Mouse (Mus musculus): Measurements from ENCODE around the gene Asah2. TPM values are rescaled to one million over a fixed set of nuclear protein-coding genes. Genes with fewer than 3 reads are reported as not detected.
"Not testable (repeated sequence)": the region's sequence is repeated elsewhere in the genome, so short reads cannot be mapped to it uniquely, and the experiment has no call there.

The Asah2 gene
- polyA plus RNA-seq, 1 experiment from 2014 or later: 1.6 TPM

DNA sequence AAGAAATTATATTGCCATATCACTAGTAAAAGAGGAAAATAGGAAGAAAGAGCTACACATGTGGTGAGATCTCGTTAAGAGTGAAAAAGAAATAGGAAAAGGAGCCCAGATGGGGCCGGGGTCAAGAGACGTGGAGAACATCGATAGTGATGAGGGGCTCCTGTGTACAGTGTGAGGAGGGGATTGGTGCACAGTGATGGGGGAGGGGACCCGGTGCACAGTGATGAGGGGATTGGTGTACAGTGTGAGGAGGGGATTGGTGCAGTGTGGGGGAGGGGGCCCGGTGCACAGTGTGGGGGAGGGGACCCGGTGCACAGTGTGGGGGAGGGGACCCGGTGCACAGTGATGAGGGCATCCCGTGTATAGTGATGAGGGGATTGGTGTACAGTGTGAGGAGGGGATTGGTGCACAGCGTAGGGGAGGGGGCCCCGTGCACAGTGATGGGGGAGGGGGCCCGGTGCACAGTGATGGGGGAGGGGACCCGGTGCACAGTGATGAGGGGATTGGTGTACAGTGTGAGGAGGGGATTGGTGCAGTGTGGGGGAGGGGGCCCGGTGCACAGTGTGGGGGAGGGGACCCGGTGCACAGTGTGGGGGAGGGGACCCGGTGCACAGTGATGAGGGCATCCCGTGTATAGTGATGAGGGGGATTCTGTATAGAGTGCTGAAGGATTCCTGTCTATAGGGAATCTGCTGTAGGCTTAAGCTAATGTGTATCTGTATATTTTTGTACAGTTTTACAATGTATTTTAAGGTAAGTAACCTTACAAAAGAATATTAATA is 23.9 kb upstream of the Asah2 start:
- H3K9me3 ChIP-seq (ENCODE audit: control insufficient read depth, low read length); H3K4me1 ChIP-seq (ENCODE audit: control insufficient read depth, insufficient read depth, low read length); H3K27me3 ChIP-seq (ENCODE audit: control insufficient read depth, insufficient read depth, low read length); H3K4me3 ChIP-seq (ENCODE audit: low read length); H3K9ac ChIP-seq (ENCODE audit: low read depth, low read length); H3K4me2 ChIP-seq (replicated peaks; ENCODE audit: low read depth, low read length); H3K27ac ChIP-seq (ENCODE audit: low read depth, low read length); H3K36me3 ChIP-seq (ENCODE audit: control insufficient read depth, insufficient read depth, low read length): not testable (repeated sequence)
- 91% methylated on average over 13 of the region's 17 CpGs for WGBS
- 0 out of 2 replicates have a peak, but pooled peaks have one; percentile 24 for ATAC-seq (ENCODE audit: low FRiP score, low TSS enrichment)

DNA sequence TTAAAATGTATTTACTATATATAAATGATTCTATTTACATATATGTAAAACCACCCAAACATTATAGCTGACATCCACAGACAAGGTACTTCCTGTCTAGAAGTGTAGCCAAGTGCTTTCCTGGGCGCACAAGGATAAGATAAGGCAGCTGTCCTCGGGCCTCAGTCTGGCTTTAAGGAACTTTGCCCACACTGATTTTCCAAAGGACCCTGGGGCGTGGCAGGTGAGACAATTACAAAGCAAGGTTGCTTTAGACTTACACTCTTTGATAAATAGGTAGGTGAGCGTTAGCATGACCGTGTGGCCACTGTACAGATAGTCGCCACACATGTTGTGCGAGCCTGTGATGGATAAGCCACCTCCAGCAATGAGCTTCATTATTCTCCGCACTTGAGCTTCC is 21.3 kb upstream of the Asah2 start:
- no peak overlapping the region for H3K4me2 ChIP-seq (replicated peaks; ENCODE audit: low read depth, low read length)
- peaks cover 7% of the 10 kb centered on the region; the same call in 1 of the 2 replicates for H3K36me3 ChIP-seq (ENCODE audit: control insufficient read depth, insufficient read depth, low read length)
- no peak overlapping the region for H3K27ac ChIP-seq (ENCODE audit: low read depth, low read length)
- WGBS: 93% methylated on average over 8 of the region's 8 CpGs
- no peak overlapping the region for H3K9ac ChIP-seq (ENCODE audit: low read depth, low read length)
- no peak overlapping the region for H3K4me3 ChIP-seq (ENCODE audit: low read length)
- H3K9me3 ChIP-seq (ENCODE audit: control insufficient read depth, low read length): no peaks in the 10 kb centered on the region
- ATAC-seq (ENCODE audit: low FRiP score, low TSS enrichment): no peak
- no peaks in the 10 kb centered on the region for H3K27me3 ChIP-seq (ENCODE audit: control insufficient read depth, insufficient read depth, low read length)
- H3K4me1 ChIP-seq (ENCODE audit: control insufficient read depth, insufficient read depth, low read length): no peaks in the 10 kb centered on the region

DNA sequence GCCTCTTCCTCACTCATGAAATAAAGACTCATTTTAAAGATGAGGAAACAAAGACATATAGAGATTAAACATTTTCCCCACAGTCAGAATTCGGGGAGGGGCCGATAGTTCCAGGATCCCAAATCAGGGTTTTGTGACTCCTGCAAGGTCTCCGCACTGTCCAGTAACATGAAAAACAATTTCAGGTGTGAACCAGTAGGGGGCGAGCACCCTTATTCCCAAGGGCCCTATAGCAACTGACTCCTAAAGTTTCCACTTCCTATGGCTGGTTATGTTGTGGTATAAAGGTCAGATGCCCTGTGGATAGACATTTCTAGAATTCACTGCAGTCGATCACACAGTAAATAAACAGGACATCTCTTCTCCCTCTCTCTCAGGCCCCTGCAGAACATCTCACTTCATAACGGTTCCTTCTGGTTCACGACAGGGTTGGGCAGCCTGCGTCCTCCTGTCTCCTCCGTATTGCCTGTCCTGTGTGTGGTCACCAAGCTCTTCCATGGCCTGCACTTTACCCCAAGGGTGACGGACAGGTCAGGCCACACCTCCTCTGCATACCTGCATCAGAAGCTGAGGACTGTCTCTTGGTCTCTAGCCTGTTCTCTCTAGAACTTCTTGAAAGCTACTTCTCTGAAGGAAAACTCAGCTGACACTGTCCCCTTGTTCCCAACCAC is 19.3 kb upstream of the Asah2 start:
- H3K27me3 ChIP-seq (ENCODE audit: control insufficient read depth, insufficient read depth, low read length): no peaks in the 10 kb centered on the region
- no peaks in the 10 kb centered on the region for H3K9me3 ChIP-seq (ENCODE audit: control insufficient read depth, low read length)
- H3K4me2 ChIP-seq (replicated peaks; ENCODE audit: low read depth, low read length): no peak overlapping the region
- H3K9ac ChIP-seq (ENCODE audit: low read depth, low read length): no peak overlapping the region
- 77% methylated on average over 10 of the region's 10 CpGs for WGBS
- H3K4me3 ChIP-seq (ENCODE audit: low read length): no peak overlapping the region
- ATAC-seq (ENCODE audit: low FRiP score, low TSS enrichment): peak; percentile 77
- no peaks in the 10 kb centered on the region for H3K4me1 ChIP-seq (ENCODE audit: control insufficient read depth, insufficient read depth, low read length)
- peaks cover 9% of the 10 kb centered on the region; the same call in 1 of the 2 replicates for H3K36me3 ChIP-seq (ENCODE audit: control insufficient read depth, insufficient read depth, low read length)
- H3K27ac ChIP-seq (ENCODE audit: low read depth, low read length): no peak overlapping the region

DNA sequence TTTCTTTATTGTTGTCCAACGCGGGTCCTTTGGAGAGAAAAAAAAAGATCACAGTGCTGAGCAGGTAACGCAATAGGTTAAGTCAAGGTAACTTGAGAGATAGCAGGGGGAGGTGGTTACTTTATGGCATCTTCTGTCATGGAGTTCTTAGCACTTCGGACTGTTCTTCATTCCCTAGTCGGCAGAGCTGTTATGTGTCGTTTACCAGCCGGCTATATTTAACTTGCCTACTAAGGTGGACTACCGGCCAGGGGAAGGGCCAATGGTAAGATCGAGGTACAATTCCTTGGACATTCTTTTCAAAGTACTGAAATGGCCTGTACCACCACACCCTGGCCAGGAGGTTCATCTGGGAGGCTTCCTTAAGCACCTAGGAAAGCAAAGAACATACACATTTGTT is 16.1 kb upstream of the Asah2 start:
- no peak overlapping the region for H3K27ac ChIP-seq (ENCODE audit: low read depth, low read length)
- H3K27me3 ChIP-seq (ENCODE audit: control insufficient read depth, insufficient read depth, low read length): no peaks in the 10 kb centered on the region
- 78% methylated on average over 9 of the region's 9 CpGs for WGBS
- no peak for ATAC-seq (ENCODE audit: low FRiP score, low TSS enrichment)
- no peaks in the 10 kb centered on the region for H3K9me3 ChIP-seq (ENCODE audit: control insufficient read depth, low read length)
- H3K4me3 ChIP-seq (ENCODE audit: low read length): no peak overlapping the region
- H3K4me1 ChIP-seq (ENCODE audit: control insufficient read depth, insufficient read depth, low read length): 0 out of 2 replicates have a peak, but pooled peaks cover 5% of the 10 kb centered on the region
- H3K4me2 ChIP-seq (replicated peaks; ENCODE audit: low read depth, low read length): no peak overlapping the region
- H3K36me3 ChIP-seq (ENCODE audit: control insufficient read depth, insufficient read depth, low read length): peaks cover 9% of the 10 kb centered on the region; the same call in 1 of the 2 replicates
- H3K9ac ChIP-seq (ENCODE audit: low read depth, low read length): no peak overlapping the region

DNA sequence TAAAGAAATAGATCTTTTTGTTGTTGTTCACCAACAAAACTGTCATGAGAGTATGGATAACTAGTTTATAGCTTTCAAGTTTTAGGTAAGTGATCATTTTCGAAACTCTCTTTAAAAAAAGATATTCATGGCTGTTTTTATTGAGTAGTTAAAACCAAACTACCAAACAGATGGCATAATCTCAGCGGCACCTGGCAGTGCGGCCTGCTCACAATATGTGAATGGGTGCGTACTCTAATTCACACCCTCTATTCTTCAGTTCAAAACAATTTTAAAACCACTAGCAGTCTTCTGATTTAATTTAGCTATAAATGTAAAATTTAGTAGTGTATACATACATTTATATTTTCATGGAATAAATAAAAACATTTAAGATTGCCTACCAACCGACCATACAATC is 15.2 kb upstream of the Asah2 start:
- WGBS: 94% methylated on average over 5 of the region's 5 CpGs
- no peaks in the 10 kb centered on the region for H3K9me3 ChIP-seq (ENCODE audit: control insufficient read depth, low read length)
- H3K4me1 ChIP-seq (ENCODE audit: control insufficient read depth, insufficient read depth, low read length): 0 out of 2 replicates have a peak, but pooled peaks cover 5% of the 10 kb centered on the region
- no peak for ATAC-seq (ENCODE audit: low FRiP score, low TSS enrichment)
- no peak overlapping the region for H3K4me2 ChIP-seq (replicated peaks; ENCODE audit: low read depth, low read length)
- H3K36me3 ChIP-seq (ENCODE audit: control insufficient read depth, insufficient read depth, low read length): peaks cover 9% of the 10 kb centered on the region; the same call in 1 of the 2 replicates
- H3K9ac ChIP-seq (ENCODE audit: low read depth, low read length): no peak overlapping the region
- no peak overlapping the region for H3K4me3 ChIP-seq (ENCODE audit: low read length)
- H3K27me3 ChIP-seq (ENCODE audit: control insufficient read depth, insufficient read depth, low read length): no peaks in the 10 kb centered on the region
- H3K27ac ChIP-seq (ENCODE audit: low read depth, low read length): no peak overlapping the region

DNA sequence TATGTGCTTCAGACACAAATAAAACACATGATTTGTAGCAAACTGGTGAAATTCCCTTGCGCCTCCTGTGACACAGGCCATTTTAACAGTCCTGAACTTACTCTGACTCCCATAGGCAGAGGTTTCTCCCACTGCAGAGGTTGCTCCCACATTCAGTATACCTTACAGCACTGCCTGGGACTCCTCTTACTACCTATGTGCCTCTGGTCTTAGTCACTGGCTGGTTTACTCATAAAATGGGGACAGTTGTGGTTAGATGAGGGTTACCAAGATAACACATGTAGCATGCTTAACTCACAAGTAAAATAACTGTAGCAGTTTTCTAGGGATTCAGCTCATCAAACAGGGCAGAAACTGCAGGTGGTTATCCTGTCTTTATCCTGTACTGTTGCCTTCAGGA is 12.8 kb upstream of the Asah2 start:
- no peak overlapping the region for H3K9ac ChIP-seq (ENCODE audit: low read depth, low read length)
- ATAC-seq (ENCODE audit: low FRiP score, low TSS enrichment): peak; percentile 68; the same call in 1 of the 2 replicates
- H3K4me2 ChIP-seq (replicated peaks; ENCODE audit: low read depth, low read length): no peak overlapping the region
- no peak overlapping the region for H3K4me3 ChIP-seq (ENCODE audit: low read length)
- H3K36me3 ChIP-seq (ENCODE audit: control insufficient read depth, insufficient read depth, low read length): peaks cover 9% of the 10 kb centered on the region; the same call in 1 of the 2 replicates
- no peaks in the 10 kb centered on the region for H3K9me3 ChIP-seq (ENCODE audit: control insufficient read depth, low read length)
- no peaks in the 10 kb centered on the region for H3K27me3 ChIP-seq (ENCODE audit: control insufficient read depth, insufficient read depth, low read length)
- H3K27ac ChIP-seq (ENCODE audit: low read depth, low read length): no peak overlapping the region
- H3K4me1 ChIP-seq (ENCODE audit: control insufficient read depth, insufficient read depth, low read length): 0 out of 2 replicates have a peak, but pooled peaks cover 5% of the 10 kb centered on the region
- 34% methylated on average over 1 of the region's 1 CpGs for whole genome bisulfite sequencing

DNA sequence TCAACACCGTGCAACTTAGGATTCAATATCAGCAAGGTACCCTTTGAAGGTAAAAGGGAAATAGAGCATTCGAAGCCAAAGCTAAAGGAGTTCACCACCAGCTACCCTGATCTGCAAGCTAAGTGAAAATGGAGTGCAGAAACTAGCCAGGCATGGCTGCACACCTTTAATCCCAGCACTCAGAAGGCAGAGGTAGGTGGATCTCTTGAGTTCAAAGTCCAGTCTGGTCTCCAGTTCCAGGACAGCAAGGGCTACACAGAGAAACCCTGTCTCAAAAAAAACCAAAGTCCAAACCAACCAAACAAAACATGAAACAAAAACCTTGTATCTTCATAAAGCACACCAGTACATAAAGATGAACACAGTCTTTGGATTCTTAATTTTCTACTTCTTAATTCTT is 11.7 kb upstream of the Asah2 start:
- Histone ChIP-seq H3K9me3 (ENCODE audit: control insufficient read depth, low read length) (no peaks in the 10 kb centered on the region), H3K9ac (ENCODE audit: low read depth, low read length) (no peak overlapping the region), H3K4me2 (replicated peaks; ENCODE audit: low read depth, low read length) (no peak overlapping the region), H3K4me3 (ENCODE audit: low read length) (no peak overlapping the region), H3K27me3 (ENCODE audit: control insufficient read depth, insufficient read depth, low read length) (no peaks in the 10 kb centered on the region), H3K27ac (ENCODE audit: low read depth, low read length) (no peak overlapping the region), H3K4me1 (ENCODE audit: control insufficient read depth, insufficient read depth, low read length) (0 out of 2 replicates have a peak, but pooled peaks cover 5% of the 10 kb centered on the region), H3K36me3 (ENCODE audit: control insufficient read depth, insufficient read depth, low read length) (peaks cover 2% of the 10 kb centered on the region; the same call in 1 of the 2 replicates)
- WGBS: 79% methylated on average over 2 of the region's 2 CpGs
- no peak for ATAC-seq (ENCODE audit: low FRiP score, low TSS enrichment)

DNA sequence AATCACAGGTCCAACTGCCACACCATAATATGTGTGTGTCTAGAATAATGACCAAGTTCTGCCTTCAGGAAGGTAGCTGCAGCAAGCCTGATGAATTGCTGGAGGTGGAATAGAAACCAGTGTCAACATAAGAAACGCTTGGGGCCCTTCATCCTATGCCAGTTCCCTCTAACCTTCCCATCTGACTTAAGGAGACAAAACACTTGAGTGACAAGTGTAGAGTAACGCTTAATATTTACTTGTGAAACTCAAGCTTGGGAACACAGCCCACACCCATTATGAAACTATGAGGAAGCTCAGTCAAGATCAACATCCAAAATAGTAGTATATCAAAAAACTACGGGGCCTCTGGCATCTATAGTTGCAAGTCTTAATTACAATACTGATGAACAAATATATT is 10.5 kb upstream of the Asah2 start:
- H3K4me3 ChIP-seq (ENCODE audit: low read length): no peak overlapping the region
- no peaks in the 10 kb centered on the region for H3K27me3 ChIP-seq (ENCODE audit: control insufficient read depth, insufficient read depth, low read length)
- no peaks in the 10 kb centered on the region for H3K9me3 ChIP-seq (ENCODE audit: control insufficient read depth, low read length)
- 74% methylated on average over 3 of the region's 3 CpGs for WGBS
- H3K36me3 ChIP-seq (ENCODE audit: control insufficient read depth, insufficient read depth, low read length): no peaks in the 10 kb centered on the region
- ATAC-seq (ENCODE audit: low FRiP score, low TSS enrichment): no peak
- 0 out of 2 replicates have a peak, but pooled peaks cover 5% of the 10 kb centered on the region for H3K4me1 ChIP-seq (ENCODE audit: control insufficient read depth, insufficient read depth, low read length)
- no peak overlapping the region for H3K27ac ChIP-seq (ENCODE audit: low read depth, low read length)
- H3K4me2 ChIP-seq (replicated peaks; ENCODE audit: low read depth, low read length): no peak overlapping the region
- H3K9ac ChIP-seq (ENCODE audit: low read depth, low read length): no peak overlapping the region

DNA sequence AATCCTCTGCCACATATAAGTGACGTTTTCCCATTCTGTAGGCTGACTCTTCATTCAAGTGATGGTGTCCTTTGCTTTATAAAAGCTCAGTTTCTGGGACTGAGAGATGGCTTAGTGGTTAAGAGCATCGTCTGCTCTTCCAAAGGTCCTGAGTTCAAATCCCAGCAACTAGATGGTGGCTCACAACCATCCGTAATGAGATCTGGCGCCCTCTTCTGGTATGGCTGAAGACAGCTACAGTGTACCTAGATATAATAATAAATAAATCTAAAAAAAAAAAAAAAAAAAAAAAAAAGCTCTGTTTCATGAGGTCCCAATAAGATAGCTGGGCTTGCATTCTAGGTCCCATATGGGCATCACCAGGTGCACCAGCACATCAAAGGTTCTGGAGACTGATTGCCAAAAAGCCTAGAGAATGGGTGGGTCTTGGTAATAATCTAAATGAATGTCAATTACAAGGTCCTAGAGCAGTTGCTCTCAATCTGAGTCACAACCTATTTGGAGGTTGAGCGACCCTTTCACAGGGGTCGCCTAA is 9.5 kb upstream of the Asah2 start:
- no peak for ATAC-seq (ENCODE audit: low FRiP score, low TSS enrichment)

More for the DNA sequence above, 9.5 kb upstream of the Asah2 start:
- Histone ChIP-seq H3K27me3 (ENCODE audit: control insufficient read depth, insufficient read depth, low read length) (no peaks in the 10 kb centered on the region), H3K36me3 (ENCODE audit: control insufficient read depth, insufficient read depth, low read length) (no peaks in the 10 kb centered on the region), H3K4me1 (ENCODE audit: control insufficient read depth, insufficient read depth, low read length) (0 out of 2 replicates have a peak, but pooled peaks cover 7% of the 10 kb centered on the region), H3K27ac (ENCODE audit: low read depth, low read length) (no peak overlapping the region), H3K9ac (ENCODE audit: low read depth, low read length) (no peak overlapping the region), H3K9me3 (ENCODE audit: control insufficient read depth, low read length) (no peaks in the 10 kb centered on the region), H3K4me2 (replicated peaks; ENCODE audit: low read depth, low read length) (no peak overlapping the region), H3K4me3 (ENCODE audit: low read length) (no peak overlapping the region)
- WGBS: 85% methylated on average over 6 of the region's 6 CpGs
